8 mouse cellular contexts compared by ENCODE assay signal in the genomic region with DNA sequence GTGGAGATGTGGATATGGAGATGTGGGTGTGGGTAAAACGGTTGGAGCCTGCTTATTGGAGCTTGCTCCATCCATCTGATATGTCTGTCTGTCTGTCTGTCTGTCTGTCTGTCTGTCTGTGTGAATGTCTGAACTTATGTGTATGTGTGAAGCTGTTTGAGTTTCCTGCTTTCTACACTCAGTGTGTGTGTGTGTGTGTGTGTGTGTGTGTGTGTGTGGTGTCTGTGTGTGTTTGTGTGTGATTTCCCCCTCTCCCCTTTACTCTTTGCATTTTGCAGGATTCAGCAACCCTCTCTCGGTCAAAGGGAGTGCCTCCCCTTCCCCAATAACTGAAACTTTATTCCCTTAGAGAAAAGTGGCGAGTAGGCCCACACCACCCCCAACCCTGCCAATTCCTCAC.
A peak's percentile ranks its signal among the peaks of the same experiment; 100 is the strongest.
DNase-seq lines count a peak whose midpoint lies in the region; TF ChIP-seq lines count a peak whose summit lies in the region.
"Not testable (repeated sequence)": the region's sequence is repeated elsewhere in the genome, so short reads cannot be mapped to it uniquely, and the experiment has no call there.

No protein-coding gene starts in this region.

- H3K4me3 ChIP-seq in kidney, adult 2 months (ENCODE audit: insufficient read depth, low read depth, low read length) = not testable (repeated sequence)

- DNase-seq in adrenal gland, adult (ENCODE audit: inconsistent age in 2 of 2, low spot score in 1 of 2) = peak; percentile 5 to 25
- peak; percentile 4 to 9 for DNase-seq in cerebellum, adult 18-20 months
- peak; percentile 58 for DNase-seq in cerebellum, adult 9-10 months
- peak; percentile 89 for DNase-seq in heart, adult 11 months
- peak; percentile 3 for DNase-seq in kidney, adult 2 months
- peak; percentile 21 for DNase-seq in layer of hippocampus, adult 9-11 months
- peak; percentile 2 for DNase-seq in testis, postnatal 14 days (ENCODE audit: low spot score)
- peak; percentile 5 for DNase-seq in thymus, postnatal 14 days

- H3K4me1 ChIP-seq in kidney, adult 2 months (ENCODE audit: control insufficient read depth, insufficient read depth, low read length) = not testable (repeated sequence)

- not testable (repeated sequence) for H3K27ac ChIP-seq in kidney, adult 2 months (ENCODE audit: insufficient read depth, low read depth, low read length)

- TF ChIP-seq CTCF in kidney, adult 2 months (conservative IDR thresholded peaks at IDR 0.05; ENCODE audit: insufficient read depth, insufficient read length, low read depth, low read length) = not testable (repeated sequence)

- not testable (repeated sequence) for TF ChIP-seq POLR2A in kidney, adult 2 months (IDR thresholded peaks at IDR 0.05; ENCODE audit: low read depth, low read length)

- not testable (repeated sequence) for H3K36me3 ChIP-seq in kidney, adult 2 months (ENCODE audit: control insufficient read depth, insufficient read depth, low read length)

- WGBS in kidney, adult 2 months = no CpG with 5 or more reads among the region's 3 CpGs

- H3K27me3 ChIP-seq in kidney, adult 2 months (replicated peaks; ENCODE audit: control insufficient read depth, insufficient read depth, low read length) = not testable (repeated sequence)

Comparison
In these comparisons a context has a peak if more than half of its experiments do, and no peak if none do; other contexts are left out.
1. DNase-seq: peak in every context shown above with its lines; median percentile 89 in heart, adult 11 months; 58 in cerebellum, adult 9-10 months; 21 in layer of hippocampus, adult 9-11 months; 15 in adrenal gland, adult; 6 in cerebellum, adult 18-20 months; 5 in thymus, postnatal 14 days; 3 in kidney, adult 2 months; 2 in testis, postnatal 14 days.